Mouse (Mus musculus) ZHBTc4 (cell line): Measurements from ENCODE around the gene Dstyk.

Source experiments
- DNase-seq: peaks from one replicate; pipeline ENCODE4 v3.0.0-alpha.2; 2011; ENCODE audit warnings: low read depth, low spot score

Gene Dstyk

GRCm38 (mm10) chr1:132436960-132437359 is 19.6 kb downstream of the Dstyk start:
- DNase-seq: no peak

GRCm38 (mm10) chr1:132437389-132437788 is 20.0 kb downstream of the Dstyk start:
- no peak for DNase-seq

GRCm38 (mm10) chr1:132440896-132441435 is 23.6 kb downstream of the Dstyk start:
- DNase-seq: peak; percentile 82

DNA sequence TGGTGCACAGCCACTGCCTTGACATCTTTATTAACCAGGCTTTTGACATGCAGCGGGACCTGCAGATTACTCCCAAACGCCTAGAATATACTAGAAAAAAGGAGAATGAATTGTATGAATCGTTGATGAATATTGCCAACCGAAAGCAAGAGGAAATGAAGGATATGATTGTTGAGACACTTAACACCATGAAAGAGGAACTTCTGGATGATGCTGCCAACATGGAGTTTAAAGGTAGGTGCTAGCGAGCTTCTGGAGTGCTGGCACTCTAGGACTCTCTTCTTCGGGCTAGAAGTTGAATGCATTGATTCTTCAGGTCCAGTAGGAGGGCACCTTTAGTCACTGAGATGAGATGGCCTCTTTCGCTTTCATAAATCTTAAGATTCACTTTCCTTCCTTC is 32.4 kb downstream of the Dstyk start:
- no peak for DNase-seq

GRCm38 (mm10) chr1:132464651-132465050 is 47.3 kb downstream of the Dstyk start:
- DNase-seq: no peak

DNA sequence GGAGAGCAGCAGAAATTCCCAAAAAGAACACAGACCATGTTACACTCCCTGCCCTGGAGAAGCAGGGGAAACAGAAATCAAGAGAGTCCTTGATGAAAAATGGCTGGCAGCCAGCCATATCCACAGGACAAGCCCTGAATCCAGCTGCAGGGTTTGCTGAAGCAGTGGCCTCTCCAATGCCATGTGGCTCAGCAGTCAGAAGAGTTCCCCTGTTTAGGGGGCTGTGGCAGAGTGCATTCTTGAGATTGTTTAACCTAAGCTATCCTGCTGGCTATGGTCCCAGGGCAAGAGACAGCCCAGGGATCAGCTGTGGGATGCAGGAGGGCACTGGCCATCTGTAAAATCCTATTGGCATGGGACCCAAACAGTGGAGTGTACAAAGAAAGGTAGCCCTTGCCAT is 51.6 kb downstream of the Dstyk start:
- DNase-seq: peak; percentile 48

DNA sequence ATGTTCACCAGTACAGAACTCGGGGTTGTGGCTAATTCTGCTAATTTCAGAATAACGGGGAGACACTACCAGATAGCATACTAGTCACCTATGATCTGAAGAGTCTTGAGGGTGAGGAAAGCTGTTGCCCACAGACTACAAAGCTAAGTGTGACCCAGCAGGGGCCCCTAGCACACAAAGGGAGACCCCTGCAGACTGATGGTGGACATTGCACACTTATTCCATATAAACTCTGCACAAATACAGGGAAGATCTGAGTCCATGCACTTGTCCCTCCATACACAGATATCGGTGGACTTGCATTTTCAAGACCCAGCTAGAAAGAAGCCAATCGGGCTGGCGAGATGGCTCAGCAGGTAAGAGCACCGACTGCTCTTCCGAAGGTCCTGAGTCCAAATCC is 52.2 kb downstream of the Dstyk start:
- peak; percentile 77 for DNase-seq

GRCm38 (mm10) chr1:132470031-132470430 is 52.7 kb downstream of the Dstyk start:
- DNase-seq: peak; percentile 70

DNA sequence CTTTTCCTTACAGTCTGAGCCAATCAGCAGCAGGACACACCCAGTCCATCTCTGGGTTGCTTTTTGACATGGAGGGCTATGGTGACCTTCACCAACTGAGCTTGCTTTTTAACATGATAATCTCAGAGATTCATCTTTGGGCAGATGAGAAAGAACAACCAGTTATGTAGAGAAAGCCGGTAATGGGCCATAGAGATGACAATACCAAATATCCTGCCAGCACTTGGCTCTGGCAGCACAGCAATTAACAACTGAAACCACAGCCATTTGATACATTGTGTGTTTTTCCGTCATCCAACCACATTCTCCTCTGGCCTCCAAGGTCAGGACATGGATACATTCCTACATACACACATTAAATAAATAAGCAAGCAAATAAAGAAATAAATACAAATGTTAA is 53.7 kb downstream of the Dstyk start:
- DNase-seq: peak; percentile 97

- DNase-seq: peak; percentile 67
These were observed 54.1 kb downstream of the Dstyk start for GRCm38 (mm10) chr1:132471499-132471898.

- peak; percentile 85 for DNase-seq
These were observed 55.2 kb downstream of the Dstyk start for GRCm38 (mm10) chr1:132472537-132472936.

- no peak for DNase-seq
These were observed 57.1 kb downstream of the Dstyk start for GRCm38 (mm10) chr1:132474496-132474895.

DNA sequence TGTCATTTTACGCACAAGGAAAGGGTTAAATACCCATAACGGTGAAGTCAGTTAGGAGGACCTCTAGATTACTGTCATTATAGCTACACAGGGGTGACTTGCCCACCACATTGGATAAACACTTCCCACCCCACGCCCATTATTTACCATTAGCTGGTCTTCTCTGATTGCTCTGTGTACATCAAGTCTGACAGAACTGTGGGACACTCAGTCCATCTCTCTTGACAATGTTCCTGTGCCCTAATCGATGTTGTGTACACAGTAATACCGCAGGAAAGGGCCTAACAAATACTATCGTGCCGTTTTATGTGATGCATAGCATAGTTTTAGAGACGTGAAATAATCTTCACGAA is 59.2 kb downstream of the Dstyk start:
- DNase-seq: no peak

- DNase-seq: peak; percentile 94
These were observed 59.8 kb downstream of the Dstyk start, which contains the start of gene Rbbp5 for GRCm38 (mm10) chr1:132476928-132477691. Rbbp5 (plus strand) TSS chr1:132477365.

DNA sequence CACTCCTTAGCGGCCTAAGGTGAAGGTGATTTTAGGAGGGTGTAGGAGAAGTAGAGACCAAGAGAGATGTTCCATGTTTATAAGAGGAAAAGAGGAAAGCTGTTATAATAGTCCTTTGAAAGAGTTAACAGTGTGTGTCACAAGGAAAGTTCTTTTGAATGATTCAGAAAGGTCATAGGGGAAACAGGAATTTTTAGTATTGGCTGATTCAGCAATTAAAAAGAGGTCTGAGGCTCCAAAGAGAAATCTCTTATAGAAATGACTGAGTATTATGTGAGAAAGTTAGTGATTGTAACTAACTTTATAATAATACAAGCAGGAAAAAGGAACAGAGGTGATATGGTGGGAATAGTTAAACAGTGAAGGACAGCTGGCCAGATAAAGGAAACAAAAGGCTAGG is 62.1 kb downstream of the Dstyk start:
- no peak for DNase-seq

GRCm38 (mm10) chr1:132481619-132482018 is 64.3 kb downstream of the Dstyk start:
- no peak for DNase-seq

DNA sequence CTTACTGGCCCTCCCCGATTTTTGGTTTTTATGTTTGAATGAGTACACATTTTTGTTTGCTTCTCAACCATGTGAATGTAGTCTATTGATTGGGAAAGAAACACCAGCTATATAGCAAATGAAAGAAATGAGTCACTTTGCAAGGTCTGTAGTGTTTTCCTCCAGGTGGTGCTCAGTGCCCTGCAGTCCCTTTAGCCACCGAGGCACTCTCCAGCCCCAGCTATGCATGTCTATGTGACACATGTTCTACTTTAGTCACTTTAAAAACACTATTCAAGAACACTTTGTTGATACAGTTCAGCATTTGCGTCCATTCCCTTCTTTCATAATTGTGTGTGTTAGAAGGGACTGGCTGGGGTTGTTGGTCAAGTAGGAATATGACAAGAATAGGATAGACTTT is 65.9 kb downstream of the Dstyk start:
- DNase-seq: no peak

DNA sequence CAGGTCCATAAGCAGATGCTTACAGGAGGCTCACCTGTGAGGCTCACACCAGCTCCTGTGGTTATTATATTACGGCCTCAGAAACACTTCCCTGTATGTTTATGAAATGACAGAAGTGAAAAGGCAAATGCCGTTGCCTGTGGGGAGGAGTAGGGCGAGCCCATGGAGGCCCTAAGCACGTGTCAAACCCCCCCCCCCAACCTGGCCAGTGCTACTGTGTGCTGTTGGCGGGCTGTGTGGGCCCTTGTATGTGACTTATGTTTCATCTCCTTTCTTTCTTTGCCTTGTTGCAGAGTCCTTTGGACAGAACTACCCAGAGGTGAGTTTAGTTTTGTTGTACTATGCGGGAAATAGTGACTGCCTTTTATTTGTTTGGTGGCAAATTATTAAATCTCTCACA is 66.4 kb downstream of the Dstyk start:
- no peak for DNase-seq

GRCm38 (mm10) chr1:132500535-132500934 is 83.2 kb downstream of the Dstyk start:
- DNase-seq: no peak

GRCm38 (mm10) chr1:132505155-132505554 is 87.8 kb downstream of the Dstyk start:
- no peak for DNase-seq

DNA sequence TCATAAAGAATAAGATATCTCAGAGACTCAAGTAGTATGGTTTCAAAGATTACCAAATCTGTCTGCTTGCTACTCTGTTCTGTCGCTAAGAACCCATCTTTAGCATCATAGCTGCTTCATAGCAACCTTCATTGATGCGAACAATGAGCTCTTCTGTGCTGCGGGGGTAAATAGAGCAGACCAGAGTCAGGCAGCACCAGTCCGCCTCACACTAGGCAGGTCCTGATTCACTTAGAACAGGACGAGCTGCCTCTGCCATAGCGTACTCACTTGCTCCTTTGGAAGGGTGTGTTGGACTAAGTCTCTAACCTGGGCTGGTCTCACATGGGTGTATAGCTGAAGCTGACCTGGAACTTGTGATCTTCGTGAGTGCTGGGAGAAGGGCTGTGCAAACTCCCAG is 88.7 kb downstream of the Dstyk start, which contains the start of gene Tmem81:
Gene Tmem81, plus strand, starts transcription at position 173 of the 400 bp plus-strand sequence.
- no peak for DNase-seq

DNA sequence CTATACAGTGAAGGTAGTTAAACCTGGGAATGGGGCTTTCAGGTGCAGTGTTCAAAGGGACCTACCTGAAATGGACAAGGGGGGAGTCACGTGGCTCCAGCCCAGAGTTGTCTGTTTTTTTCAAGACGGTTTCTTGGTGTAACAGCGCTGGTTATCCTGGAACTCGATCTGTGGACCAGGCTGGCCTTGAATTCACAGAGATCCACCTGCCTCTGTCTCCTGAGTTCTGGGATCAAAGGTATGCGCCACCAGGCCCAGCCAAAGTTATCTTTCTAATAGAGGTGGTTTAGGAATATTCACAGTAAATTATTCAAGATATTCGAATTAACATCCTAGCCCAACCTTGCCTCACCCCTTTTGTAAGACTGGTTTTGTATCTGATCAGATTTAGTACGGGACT is 89.3 kb downstream of the Dstyk start:
- no peak for DNase-seq

DNA sequence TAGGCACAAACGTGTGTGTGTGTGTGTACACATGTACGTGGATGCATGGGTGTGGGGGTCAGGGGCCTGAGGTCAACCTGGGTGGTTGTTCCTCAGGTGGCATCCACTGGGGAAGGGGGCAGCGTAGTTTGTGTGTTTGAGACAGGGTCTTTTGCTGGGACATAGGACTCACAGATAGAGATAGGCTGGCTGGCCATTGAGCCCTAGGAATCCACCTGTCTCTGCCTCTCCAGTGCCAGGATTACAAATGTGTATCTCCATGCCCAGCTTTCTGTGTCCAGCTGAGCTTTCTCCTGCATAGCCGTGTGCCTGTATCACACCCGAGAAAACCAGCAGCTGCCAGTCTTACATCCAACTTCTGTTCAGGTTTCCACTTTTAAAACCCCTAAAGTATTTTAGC is 92.4 kb downstream of the Dstyk start:
- no peak for DNase-seq
